Mouse (Mus musculus): ENCODE data around the gene Gm42688. TPM values are rescaled to one million over a fixed set of nuclear protein-coding genes. Genes with fewer than 3 reads are reported as not detected.

Gene Gm42688
- total RNA-seq, 2 experiments from 2014 or later: 1.4 to 1.6 TPM

DNA sequence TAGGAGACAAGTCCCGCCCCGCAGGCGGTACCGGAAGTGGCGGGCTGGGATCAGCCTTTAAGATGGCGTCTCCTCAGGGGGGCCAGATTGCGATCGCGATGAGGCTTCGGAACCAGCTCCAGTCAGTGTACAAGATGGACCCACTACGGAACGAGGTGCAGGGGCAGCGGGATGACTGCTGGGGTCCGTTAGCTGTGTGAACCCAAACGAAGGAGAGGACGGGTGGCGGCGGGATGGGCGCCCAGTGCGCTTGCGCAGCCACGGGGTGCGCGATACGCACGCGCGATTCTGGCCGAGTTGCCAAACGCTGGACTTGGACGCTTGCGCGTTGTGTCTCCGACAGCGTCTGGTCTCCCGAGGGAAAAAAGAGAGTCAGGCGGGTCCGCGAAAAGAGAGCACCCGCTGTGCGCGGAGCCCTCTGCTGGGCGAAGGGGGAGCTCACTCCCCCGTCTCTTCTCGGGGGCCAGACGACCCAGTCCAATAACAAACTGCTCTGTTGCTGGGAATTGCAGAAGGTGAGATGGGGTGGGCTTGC is 23.0 kb upstream of the Gm42688 start:
- peak; percentile 100 for DNase-seq
- intact Hi-C loops (cut with DNase I): loop anchor here (2.0 to 10.0 kb wide), 3 partner anchors 22 to 334 kb away; partner anchors contain the start of genes Ccdc142 and Gm42688

DNA sequence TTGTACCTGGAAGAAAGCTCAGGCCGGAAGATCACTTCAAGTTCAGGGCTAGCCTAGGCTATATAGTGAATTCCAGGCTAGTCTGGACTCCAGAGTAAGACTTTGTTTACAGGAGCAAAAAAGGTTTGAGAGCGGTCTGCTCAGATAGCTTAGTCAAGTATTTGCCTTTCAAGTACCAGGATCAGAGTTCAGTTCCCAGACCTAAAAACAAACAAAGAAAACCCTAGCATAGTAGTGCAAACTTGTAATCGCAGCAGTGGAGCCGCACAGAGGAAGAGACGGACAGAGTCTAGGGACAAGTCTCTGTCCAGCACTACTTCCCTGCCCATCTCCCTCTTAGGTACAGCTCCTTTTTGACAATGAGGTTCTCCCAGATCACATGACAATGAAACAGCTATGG is 21.2 kb upstream of the Gm42688 start:
- intact Hi-C loops (cut with DNase I): no loop called here
- no peak for DNase-seq

DNA sequence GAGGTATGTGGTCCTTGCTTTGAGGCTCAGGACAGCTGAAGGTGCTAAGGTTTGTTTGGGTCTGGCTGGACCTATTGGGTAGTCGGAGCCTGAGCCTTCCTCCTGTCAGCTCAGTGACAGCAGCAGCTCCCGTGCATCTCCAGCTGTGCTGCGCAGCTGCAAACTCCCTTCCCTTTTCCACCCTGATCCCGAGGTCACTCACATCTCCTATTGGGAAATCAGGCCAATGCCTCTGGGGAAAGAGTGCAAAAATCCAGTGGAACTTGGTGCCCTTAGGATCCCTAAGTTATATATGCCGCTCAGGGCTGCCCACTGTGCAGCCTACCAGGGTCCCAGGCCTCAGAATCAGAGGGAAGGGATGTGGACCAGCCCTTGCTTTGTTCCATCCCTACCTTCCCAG is 17.9 kb upstream of the Gm42688 start:
- intact Hi-C loops (cut with DNase I): no loop called here
- no peak for DNase-seq

DNA sequence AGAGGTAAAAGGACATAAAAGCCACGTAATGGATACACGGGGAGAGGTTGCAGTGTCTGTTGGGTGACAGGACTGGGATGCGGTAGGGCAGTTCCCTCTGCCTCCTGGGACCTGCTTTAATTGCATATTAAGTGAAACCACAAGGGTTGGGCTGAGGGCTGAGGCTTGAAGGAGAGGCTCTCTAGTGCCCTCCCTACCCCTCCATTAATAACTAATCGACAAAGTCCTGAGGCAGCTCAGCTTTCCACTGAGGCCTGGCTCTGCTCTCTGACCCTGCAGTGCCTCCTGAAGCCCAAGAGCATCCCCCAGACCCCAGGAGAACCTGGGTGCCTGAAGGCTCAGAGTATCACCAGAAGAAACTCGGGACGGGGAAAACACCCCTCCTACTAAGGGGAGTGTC is 16.9 kb upstream of the Gm42688 start:
- DNase-seq: no peak
- intact Hi-C loops (cut with DNase I): no loop called here

DNA sequence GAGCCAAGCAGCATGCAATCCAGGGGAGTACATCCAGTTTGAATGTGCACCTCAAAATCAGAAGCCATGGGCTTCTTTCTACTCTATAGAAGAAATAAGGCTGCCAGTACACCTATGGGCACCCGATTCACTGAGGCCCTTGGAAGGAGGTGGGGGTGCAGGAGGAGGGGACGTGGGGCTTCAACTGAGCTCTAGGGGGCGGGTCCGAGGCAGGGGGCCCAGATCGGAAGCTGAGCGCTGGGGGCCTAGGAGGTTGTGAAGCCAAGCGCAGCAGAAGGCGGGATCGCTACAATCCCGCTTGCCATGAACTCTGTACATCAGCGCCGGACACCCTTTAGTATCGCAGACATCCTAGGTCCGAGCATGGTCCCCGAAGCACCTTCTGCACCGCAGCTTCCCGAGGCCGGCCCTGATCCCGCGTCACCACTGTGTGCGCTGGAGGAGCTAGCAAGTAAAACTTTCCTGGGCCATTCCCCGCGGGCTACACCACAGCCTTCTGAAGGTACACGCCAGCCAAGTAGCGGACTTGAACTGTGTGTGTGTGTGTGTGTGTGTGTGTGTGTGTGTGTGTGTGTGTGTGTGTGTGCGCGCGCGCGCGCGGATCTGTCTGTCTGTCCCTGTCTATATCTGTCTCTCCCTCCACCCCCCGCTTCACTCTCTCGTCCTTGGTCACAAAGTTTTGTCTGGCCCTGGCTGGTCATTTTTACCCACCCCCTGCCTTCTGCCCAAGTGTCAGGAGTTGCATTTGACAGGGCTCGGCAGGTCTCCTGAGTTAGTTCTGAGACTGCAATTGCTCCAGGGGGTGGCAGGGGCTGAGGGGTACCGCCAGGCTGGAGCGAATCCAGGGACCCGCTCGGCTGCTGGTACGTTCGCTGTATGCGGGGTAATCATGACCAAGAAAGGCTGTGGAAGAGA is 15.0 kb upstream of the Gm42688 start, which contains the start of gene Lbx2:
Lbx2 (plus strand) TSS at position 247 of the 915 bp plus-strand sequence.
- DNase-seq: no peak
- intact Hi-C loops (cut with DNase I): no loop called here

DNA sequence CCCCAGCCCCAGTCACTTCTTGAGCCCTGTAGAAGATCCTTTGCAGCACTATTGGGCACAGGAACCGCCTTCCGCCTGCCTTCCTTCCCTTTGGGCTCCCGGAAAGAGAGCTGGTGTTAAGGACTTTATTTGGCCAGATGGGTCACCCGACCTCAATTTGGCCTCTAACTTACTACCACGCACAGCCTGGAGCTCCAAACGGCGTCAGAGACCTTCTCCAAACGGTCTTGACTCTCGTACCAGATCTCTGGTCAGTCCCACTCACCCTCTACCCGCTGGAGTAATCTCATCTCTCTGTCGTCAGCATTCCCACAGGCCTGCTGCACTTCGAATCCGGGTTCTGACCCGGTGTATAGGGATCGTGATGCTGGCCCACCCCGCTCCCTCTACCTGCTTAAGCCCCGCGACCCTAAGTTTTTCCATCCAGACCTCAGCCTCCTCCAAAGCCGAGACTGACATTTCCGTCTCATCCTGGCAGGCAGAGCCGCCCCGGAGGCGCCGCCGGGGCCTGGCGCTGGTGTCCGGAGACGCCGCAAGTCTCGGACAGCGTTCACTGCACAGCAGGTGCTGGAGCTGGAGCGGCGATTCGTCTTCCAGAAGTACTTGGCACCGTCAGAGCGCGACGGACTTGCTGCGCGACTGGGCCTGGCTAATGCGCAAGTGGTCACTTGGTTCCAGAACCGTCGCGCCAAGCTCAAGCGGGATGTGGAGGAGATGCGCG is 14.1 kb upstream of the Gm42688 start:
- intact Hi-C loops (cut with DNase I): no loop called here
- DNase-seq: peak in 1 of 2 experiments; percentile 41

DNA sequence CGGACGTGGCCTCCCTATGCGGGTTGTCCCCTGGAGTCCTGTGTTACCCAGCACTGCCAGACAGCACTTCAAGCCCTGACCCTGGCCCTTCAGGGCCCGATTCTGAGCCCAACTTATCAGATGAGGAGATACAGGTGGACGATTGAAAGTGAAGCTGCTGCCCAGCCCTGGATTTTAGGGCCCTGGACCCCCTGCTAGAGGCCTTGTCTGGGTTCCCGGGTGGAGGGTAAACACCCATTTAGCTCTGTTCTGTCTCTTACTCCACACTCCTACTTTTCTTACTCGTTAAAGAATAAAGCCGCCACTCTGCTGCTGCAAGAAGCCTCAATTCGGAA is 13.5 kb upstream of the Gm42688 start:
- intact Hi-C loops (cut with DNase I): no loop called here
- DNase-seq: no peak

DNA sequence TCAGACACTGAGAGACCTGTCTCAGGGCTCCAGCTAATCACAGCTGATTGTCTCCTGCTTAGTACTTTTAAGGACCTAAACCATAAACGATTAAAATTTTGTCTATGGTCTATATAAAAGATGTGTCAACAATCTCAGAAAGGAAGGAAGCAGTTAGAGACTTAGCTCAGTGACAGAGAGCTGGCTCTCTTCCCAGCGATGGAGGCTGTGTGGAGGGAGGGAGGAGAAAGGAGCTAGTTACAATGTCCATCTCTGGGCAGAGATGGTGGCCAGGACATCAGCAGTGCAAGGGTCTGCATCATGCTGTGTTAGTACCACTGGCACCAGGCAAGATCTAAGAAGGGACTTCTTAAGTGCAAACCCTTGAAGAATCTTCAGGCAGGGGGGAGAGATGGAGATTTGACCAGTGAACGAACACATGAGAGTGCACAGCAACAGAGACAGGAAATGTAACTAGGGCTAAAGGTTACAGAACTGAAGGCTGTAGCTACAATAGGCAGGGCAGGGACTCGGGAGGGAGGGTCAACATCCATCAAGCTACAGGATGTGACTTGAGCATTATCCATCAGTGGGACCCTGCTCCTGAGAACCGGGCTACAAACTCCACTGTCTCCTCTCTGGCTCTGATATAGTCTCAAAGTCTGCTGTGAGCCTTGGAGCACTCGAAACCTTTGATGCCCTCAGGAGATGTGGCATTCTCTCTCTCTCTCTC is 8.8 kb upstream of the Gm42688 start:
- intact Hi-C loops (cut with DNase I): no loop called here
- DNase-seq: no peak

DNA sequence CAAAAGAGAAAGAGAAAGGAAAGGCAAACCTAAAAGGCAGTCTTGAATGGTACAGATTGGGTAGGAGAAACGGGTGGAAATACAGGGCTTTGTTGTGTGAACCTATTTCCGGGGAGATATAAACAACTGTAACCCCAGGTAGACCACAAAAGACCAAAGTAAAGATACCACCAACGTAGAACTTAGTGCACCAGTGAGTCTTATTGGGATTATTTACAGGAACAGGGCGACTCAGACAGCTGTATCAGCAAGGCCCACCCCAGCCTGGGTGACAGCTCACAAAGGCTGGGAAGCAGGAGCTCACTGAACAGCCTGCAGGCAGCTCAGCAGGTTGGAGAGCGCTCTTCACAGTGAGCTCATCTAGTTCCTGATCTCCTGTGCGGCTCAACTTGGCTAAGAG is 5.4 kb upstream of the Gm42688 start:
- intact Hi-C loops (cut with DNase I): no loop called here
- DNase-seq: no peak

DNA sequence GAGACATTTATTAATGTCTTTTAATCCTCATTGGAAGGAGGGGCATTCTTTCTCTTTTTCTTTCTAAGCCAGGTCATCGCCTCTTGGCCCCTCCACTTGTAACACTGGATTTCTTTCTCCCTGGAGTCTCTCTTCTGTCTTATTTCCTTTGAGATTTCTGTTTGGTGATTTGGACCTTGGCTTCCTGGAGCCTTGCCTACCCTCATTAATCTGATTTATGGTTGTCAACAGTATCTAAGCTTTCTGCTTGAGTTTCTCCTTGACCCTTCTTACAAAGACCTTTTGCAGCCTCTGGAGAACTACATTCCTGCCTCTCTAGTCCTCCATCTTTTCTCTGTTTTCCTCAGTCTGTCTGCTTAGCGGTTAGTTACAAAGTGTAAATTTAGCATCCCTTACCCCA is 3.0 kb upstream of the Gm42688 start:
- intact Hi-C loops (cut with DNase I): no loop called here

DNA sequence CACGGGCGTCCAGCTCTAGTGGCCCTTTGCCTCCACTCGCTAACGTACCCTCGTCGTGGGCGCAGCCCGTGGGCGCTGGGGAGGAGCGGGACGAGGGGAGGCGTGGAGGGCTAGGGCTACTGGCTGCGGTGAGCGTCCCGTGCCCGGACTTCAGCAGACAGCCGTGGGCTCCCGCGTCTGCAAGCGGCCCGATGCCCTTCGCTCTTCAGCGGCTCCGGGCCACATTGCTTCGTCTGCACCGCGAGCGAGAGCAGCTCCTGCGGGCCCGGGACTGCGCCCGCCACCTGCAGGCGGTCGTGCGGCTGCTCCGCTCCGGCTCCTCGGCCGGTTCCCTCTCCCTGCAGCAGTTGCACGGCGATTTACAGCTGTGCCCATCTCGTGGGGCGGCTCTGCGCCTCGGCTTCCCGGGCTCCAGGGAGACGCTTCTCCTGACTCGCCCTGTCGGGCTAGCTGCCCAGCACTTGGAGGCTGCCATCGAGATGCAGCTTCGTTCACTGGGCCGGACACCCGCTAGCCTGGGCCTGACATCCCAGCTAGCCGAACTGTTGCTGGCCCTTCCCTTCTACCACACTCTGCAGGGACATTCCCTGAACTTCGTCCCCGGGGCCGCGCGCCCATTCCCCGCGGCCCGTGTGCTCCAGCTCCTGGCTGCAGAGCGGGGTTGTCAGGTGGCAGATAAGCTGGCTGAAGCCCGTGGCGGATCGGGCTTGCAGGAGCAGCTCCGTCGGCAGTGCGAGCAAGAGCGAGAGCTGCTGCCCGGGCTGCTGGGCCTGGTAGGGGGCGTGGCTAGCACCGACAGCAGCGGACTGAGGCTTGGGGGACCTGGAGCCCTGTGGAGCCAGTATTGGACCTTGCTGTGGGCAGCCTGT is 505 bp downstream of the Gm42688 start:
- peak; percentile 68 to 74 for DNase-seq
- intact Hi-C loops (cut with DNase I): loop anchor here (1.0 to 2.0 kb wide), 3 partner anchors 23 to 104 kb away; partner anchors contain the start of gene Aup1

More for the DNA sequence above, 3.0 kb upstream of the Gm42688 start:
- DNase-seq: no peak

DNA sequence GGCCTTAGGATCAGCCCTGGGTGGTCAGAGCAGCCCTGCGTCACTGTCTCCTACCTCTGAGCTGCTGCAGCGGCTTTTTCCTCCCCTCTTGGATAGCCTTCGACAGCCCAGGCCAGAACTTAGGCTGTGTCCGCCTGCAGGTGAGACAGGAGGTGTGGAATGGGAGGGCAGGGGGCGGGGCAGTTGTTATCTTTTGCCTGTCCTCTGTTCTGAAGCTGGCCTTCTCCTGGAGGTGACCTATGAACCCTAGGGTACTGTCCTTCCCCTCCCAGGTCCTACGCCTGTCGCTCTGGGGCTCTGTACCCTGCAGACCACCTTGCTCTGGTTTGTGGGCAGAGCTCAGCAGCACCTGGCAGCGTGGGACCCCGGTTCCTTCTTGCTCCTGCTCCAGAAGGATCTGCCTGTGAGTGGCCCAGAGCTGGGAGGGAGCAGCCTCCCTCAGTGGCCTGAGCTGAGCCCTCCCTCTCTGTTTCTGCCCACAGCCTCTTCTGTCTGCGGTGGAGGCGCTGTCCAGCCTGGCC is 1.8 kb downstream of the Gm42688 start:
- DNase-seq: no peak
- intact Hi-C loops (cut with DNase I): no loop called here

DNA sequence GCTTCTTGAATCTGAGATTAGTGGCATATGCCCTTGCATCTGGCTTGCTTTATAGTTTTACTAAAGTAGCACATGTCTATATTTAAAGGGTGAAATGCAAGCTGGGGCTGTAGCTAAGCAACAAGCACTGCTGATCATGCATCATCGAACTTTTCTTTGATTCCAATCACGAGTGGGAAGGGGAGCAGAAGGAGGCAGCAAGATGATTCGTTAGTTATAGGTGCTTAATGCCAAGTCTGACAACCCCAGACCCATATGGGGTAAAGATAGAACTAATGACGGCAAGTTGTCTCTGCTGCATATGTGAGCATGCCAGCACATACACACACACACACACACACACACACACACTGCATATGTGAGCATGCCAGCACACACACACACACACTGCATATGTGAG is 2.7 kb downstream of the Gm42688 start:
- no peak for DNase-seq
- intact Hi-C loops (cut with DNase I): no loop called here

DNA sequence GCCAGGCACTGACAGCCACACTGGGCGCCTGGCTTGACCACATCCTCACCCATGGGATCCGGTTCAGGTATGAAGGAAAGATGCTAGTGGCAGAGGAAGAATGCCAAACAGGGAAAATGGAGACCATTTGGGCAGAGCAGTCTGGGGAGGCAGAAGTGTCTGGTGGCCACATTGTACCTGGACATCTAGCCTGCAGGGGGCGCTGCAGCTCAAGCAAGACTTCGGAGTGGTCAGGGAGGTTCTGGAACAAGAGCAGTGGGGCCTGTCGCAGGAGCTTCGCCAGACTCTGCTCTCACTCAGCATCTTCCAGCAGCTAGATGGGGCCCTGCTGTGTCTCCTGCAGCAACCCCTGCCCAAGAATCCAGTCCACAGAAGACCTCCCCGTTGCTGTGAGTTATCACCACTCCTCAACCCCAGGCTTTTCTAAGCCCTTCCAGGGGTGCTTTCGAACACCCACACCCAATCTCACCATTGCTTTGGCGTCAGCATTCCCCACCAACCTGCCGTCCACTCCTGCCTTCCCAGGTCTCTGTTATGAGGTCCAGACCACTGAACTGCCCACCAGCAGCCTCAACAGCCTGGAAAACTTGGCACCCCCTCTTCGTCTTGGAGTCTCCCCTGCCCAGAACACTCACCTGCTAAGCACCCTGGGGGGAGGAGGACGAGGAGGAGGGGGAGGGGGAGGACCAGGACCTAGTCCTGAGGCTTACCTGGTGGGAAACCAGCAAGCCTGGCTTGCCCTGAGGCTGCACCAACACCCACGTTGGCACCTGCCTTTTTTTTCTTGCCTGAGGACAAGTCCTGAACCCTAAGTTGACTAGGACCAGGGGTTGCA is 6.4 kb downstream of the Gm42688 start:
- intact Hi-C loops (cut with DNase I): no loop called here
- DNase-seq: peak; percentile 76 to 85

DNA sequence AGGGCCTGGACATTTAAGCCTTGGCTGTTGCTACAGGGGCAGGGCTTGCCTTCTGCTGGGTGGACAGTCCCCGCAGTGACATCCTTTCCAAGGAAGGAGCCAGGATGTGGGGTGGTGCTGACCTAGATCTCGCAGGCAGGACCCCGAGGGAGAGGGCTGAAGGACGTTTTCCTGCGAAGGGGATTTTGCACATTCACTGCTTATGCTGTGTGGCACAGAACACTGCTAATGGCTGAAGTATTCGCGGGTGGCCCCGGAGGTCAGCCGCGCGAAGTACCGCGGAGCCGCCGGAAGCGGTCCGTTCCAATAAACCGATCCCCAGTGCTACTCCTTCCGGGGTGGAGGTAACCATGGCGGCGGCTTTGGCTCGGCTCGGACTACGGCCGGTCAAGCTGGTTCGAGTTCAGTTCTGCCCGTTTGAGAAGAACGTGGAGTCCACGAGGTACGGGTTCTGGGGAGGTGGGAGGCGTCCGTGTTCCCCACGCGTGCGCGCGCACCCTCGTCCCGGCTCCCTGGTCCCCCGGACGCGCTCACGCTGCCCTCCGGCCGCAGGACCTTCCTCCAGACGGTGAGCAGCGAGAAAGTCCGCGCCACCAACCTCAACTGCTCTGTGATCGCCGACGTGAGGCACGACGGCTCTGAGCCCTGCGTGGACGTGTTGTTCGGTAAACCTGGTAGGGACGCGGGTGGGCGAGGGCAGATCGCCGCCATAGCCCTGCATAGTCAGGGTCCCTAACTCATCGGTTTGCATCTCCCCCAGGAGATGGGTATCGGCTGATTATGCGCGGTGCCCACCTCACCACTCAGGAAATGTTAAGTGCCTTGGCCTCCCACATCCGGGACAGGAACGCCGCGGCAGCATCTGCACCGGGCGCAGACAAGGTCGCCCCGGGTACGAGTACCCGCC is 7.6 kb downstream of the Gm42688 start, which contains the start of gene Mrpl53:
Mrpl53 (plus strand) TSS at position 279 of the 907 bp plus-strand sequence.
- DNase-seq: peak; percentile 81 to 89
- intact Hi-C loops (cut with DNase I): no loop called here

DNA sequence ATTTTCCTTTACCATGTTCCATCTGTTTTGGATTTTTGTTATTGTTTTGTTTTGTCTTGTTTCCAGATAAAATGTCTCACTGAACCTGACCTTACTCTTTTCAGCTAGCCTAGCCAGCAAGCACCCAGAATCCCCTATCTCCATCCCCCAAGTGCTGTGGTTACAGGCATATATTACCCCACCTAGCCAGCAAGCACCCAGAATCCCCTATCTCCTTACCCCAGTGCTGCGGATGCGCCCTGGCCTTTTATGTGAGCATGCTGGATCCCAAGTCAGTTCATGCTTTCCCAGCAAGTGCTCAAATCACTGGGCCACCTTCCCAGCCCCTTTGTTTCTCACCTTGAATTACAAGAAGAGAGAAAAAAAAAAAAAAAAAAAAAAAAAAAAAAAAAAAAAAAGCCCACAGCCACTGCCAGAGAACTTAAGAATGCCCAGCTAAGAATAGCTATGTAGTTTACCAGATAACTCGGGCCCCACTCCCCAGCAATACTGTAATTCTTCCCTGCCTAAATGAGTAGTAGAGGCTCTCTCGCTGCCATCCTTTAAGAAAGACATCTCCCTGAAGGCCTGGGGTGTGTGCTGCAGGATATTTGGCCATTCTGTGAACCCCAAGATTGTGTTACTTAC is 10.2 kb downstream of the Gm42688 start:
- intact Hi-C loops (cut with DNase I): no loop called here
- no peak for DNase-seq

Measured in heart, postnatal 14 days (tissue).